Mouse (Mus musculus): ENCODE data around the gene Sema3e. TPM values are rescaled to one million over a fixed set of nuclear protein-coding genes. Genes with fewer than 3 reads are reported as not detected.

Gene Sema3e
- total RNA-seq, 2 experiments from 2014 or later = 12.0 to 16.8 TPM

- no peak for DNase-seq (ENCODE audit: low spot score in 2 of 2)
- intact Hi-C loops (cut with DNase I) = no loop called here
These were observed 155.5 kb downstream of the Sema3e start for GRCm38 (mm10) chr5:14180571-14180970.

DNA sequence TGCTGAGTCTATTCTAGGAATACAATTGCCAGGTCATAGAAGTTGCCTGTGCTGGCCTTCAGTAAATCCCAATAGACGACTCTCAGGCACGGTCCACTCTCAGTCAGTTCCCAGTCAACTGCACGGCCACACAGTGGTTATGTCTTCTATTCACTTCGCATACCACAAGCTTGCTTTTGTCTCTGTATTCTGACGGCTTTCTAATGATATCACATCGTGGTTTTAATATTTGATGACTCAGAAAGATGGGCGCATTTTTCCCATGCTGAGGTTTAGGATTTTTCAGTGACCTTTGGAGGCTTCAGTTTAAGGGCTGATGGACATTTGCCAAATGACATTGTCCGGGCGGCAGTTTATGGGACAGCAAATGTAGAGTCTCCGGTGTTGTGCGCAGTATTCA is 157.1 kb downstream of the Sema3e start:
- intact Hi-C loops (cut with DNase I) = no loop called here
- no peak for DNase-seq (ENCODE audit: low spot score in 2 of 2)

GRCm38 (mm10) chr5:14195172-14195819 is 170.2 kb downstream of the Sema3e start:
- peak; percentile 7 to 25 for DNase-seq (ENCODE audit: low spot score in 2 of 2)
- intact Hi-C loops (cut with DNase I) = no loop called here

GRCm38 (mm10) chr5:14198344-14199040 is 173.4 kb downstream of the Sema3e start:
- intact Hi-C loops (cut with DNase I) = no loop called here
- DNase-seq (ENCODE audit: low spot score in 2 of 2) = no peak

DNA sequence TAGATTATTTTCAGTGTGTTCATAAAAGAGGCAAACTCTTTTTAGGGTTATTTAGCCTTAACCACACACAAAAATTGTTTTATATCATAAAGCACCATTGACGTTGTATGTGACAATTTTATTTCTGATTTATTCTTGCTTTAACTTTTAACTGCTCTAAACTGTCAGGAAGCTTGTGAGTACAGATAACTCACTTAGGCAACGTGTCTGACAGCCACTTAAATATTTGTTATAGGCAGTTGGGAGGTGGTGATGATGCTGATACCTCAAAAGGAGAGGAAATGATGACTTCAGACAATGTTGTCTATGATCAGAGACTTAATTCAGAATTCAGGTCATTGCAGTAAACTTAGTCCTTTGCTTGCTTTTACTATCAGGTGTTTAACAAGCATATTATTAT is 181.7 kb downstream of the Sema3e start:
- no peak for DNase-seq (ENCODE audit: low spot score in 2 of 2)
- intact Hi-C loops (cut with DNase I) = no loop called here

DNA sequence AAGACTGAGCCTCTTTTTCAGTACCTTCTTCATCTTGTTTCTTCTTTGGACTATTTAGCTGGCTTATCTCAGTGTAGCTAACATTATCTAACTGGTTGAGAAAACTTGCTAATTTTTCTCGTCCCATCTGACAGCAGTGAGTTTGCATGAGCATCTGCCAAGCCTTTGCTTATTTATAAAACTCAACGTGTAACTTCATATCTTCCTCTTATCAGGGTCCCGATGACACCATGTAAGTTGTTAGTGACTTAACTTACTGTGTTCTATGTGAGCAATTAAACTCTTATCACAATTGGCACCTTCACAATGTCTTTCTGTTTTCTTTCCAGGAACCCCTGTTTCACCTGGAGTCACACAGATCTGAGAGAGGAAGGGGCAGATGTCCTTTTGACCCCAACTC is 184.9 kb downstream of the Sema3e start:
- no peak for DNase-seq (ENCODE audit: low spot score in 2 of 2)
- intact Hi-C loops (cut with DNase I) = no loop called here

DNA sequence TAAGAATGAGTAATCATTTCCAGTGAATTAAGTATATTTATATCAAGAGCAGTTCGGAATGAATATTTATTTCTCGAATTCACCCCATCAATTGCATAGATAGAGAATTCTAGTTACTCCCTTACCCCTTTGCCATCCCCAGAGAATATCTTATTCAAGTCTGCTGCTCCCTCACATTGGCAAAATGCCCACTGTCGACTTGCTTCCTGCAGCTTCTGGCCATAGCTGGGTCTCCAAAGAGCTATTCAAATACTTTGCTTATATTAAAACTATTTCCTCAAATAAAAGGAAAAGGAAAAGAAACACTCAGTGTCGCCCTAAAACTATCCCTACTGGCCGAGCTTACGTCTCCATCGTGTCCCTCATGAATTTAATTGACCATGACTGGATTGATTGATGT is 191.1 kb downstream of the Sema3e start:
- intact Hi-C loops (cut with DNase I) = loop anchor here (5.0 kb wide), 1 partner anchor 584 kb away; no protein-coding TSS in a partner anchor
- DNase-seq (ENCODE audit: low spot score in 2 of 2) = no peak

DNA sequence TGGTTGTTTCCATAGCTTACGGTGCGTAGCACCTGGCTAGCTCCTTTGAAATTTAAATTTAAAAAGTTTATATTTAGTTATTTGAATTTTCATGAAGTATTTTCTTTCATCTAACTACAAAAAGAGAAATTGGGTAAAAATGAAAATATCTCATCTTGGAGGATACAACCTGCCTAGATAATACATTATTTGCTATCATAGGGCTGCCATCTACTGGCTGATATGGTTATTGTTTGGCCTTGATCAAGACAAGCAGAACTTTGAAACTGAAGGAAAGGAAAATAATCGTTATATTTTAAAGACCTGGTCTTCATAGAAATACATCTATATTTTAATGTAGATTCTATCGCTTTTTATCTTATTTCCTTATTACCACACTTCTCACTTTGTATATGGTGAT is 193.6 kb downstream of the Sema3e start:
- intact Hi-C loops (cut with DNase I) = loop anchor here (5.0 kb wide), 1 partner anchor 586 kb away; no protein-coding TSS in a partner anchor
- peak; percentile 63 to 69 for DNase-seq (ENCODE audit: low spot score in 2 of 2)

DNA sequence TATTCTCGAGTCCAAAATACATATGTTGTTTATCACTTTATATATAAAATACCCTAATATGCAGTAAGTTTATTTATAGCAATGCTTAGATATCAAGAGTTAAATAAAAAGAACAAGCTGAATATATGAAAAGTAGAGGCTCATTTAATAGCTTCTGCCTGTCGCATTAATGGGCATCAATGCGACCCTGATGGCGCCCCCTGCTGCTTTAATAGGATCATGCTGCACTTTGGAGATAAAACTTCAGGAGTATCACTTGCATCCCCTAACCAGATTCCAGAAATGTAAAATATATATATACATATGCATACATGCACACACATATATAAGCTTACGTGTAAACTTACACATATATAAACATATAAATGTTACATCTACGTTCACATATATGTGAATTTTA is 199.4 kb downstream of the Sema3e start:
- no peak for DNase-seq (ENCODE audit: low spot score in 2 of 2)
- intact Hi-C loops (cut with DNase I) = loop anchor here (10.0 kb wide), 1 partner anchor 200 kb away; the partner anchor contains the start of gene Sema3e

- intact Hi-C loops (cut with DNase I) = no loop called here
- no peak for DNase-seq (ENCODE audit: low spot score in 2 of 2)
These were observed 206.0 kb downstream of the Sema3e start for GRCm38 (mm10) chr5:14231027-14231426.

DNA sequence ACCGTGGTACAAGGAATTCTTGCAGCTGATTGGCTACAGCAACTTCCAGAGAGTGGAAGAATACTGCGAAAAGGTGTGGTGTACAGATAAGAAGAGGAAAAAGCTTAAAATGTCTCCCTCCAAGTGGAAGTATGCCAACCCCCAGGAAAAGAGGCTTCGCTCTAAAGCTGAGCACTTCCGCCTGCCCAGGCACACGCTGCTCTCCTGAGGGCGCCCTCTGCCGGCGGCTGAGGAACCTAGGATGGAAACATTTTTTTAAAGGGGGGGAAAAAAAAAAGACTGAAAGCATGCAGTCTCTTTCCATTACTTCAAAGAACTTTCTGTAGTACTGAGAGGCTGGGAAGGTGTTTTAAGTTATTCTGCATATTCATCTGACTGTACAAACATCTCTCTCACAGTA is 227.5 kb downstream of the Sema3e start:
- DNase-seq (ENCODE audit: low spot score in 2 of 2) = peak in 1 of 2 experiments; percentile 34
- intact Hi-C loops (cut with DNase I) = no loop called here

DNA sequence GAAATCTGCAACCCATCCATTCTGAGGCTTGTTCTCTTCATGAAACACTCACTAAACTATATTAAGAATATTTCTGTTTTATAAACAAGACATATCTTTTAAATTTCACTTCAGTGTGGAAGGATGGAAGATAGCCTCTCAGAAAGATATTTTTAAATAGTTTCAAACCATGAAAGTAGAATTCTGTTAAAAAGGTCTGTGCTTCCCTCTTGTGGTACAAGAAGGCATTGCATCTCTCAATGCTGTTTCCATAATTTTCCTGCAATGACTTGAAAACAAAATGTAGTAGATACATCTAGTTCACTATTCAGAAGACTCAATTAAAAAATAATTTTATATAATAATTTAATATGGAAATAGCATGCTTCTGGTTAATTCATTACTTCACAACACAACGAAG is 228.3 kb downstream of the Sema3e start:
- intact Hi-C loops (cut with DNase I) = no loop called here
- DNase-seq (ENCODE audit: low spot score in 2 of 2) = peak; percentile 54 to 75

GRCm38 (mm10) chr5:14260156-14260555 is 235.1 kb downstream of the Sema3e start:
- intact Hi-C loops (cut with DNase I) = no loop called here
- DNase-seq (ENCODE audit: low spot score in 2 of 2) = no peak

DNA sequence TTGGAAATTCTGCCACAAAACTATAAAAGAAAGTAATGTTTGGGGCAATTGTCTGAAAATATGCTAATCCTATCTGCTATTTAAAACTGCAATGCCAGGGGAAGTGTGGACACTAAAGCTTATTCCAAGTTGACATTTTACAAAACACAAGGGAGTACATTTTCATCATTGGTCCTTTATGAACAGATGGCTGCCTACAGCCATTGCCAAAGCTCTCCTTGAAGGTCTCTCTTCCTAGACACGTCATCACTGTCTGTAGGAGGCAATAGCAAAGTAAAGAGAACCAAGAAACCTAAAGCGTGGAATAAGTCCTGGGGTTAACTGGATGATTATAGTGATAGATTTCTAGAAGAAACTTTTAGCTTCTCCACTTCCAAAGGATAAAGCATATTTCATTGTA is 242.3 kb downstream of the Sema3e start:
- intact Hi-C loops (cut with DNase I) = no loop called here
- DNase-seq (ENCODE audit: low spot score in 2 of 2) = no peak

Other genes starting within 250 kb of the Sema3e start
- not detected for gene Speer3, start 233.7 kb upstream of the Sema3e start, total RNA-seq (2021)

All from left cerebral cortex, postnatal 14 days (tissue).